Mouse (Mus musculus): Measurements from ENCODE around the gene Ces3a. TPM values are rescaled to one million over a fixed set of nuclear protein-coding genes. Genes with fewer than 3 reads are reported as not detected.
"Not testable (repeated sequence)": the region's sequence is repeated elsewhere in the genome, so short reads cannot be mapped to it uniquely, and the experiment has no call there.

Gene Ces3a
- not detected for total RNA-seq (2021)
- long read RNA-seq, experiment 1, result 0 reads
- long read RNA-seq, experiment 2, result 0 reads

- intact Hi-C loops (cut with DNase I), result no loop called here
- no peak for DNase-seq
Observed at GRCm38 (mm10) chr8:105048371-105048854, at the start of gene Ces3a. Gene Ces3a (plus strand): TSS chr8:105048601.

GRCm38 (mm10) chr8:104999183-104999582 lies 49.2 kb upstream of the Ces3a start:
- DNase-seq, result no peak
- intact Hi-C loops (cut with DNase I), result no loop called here

GRCm38 (mm10) chr8:105000586-105000985 lies 47.8 kb upstream of the Ces3a start, which contains the start of gene Ces2h:
Gene Ces2h (plus strand): TSS chr8:105000853.
- no peak for DNase-seq
- intact Hi-C loops (cut with DNase I), result no loop called here

DNA sequence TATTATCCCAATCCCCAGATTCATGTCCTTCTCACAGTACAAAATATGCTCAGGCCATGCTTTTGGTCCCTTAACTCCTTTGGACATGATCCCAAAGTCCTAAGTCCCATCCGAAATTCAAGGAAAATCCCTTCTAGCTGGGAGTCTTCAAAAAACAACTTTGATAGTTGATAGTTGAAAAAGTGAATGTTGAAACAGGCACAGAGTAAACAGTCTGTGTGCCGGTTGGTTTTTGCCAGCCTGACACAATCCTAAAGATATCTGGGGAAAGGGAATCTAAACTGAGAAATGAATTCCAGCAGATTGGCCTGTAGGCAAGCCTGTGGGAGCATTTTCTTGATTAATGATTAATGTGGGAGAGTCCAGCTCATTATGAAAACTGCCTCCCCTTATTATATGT lies 38.4 kb upstream of the Ces3a start:
- no peak for DNase-seq
- intact Hi-C loops (cut with DNase I), result no loop called here

GRCm38 (mm10) chr8:105011136-105011535 lies 37.3 kb upstream of the Ces3a start:
- peak in 1 of 2 experiments; percentile 3 for DNase-seq
- intact Hi-C loops (cut with DNase I), result no loop called here

DNA sequence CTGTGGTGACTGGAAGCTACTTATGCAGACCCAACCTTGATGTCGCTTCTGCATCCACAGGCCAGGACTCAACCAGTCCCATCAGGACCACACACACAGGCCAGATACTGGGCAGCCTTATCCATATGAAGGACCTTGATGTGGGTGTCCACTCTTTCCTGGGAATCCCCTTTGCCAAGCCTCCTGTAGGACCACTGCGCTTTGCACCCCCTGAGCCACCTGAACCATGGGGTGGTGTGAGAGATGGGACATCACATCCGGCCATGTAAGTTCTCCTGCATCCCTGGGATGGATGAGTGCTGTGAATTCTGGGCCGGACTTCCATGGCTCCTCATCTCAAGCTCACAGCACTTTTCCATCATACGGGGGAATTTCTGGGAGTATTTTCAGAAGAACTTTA lies 34.0 kb upstream of the Ces3a start:
- intact Hi-C loops (cut with DNase I), result no loop called here
- no peak for DNase-seq

DNA sequence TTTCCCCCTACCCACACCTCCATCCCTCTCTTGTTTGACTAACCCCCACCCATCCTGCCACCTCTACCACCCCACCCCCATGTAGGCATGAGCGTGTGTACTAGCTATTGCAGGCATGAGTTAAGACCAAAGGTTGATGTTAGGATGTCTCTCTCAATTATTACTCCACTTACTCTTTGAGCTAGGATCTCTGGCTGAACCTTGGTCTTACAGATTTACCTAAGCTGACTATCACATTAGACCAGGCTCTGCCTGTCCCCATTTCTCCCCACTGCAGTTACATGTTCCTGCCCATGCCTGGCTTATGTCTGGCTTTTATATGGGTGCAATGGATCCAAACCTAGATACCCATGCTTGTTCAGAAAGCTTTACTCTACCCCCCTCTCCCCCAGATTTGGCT lies 26.4 kb upstream of the Ces3a start:
- no peak for DNase-seq
- intact Hi-C loops (cut with DNase I), result no loop called here

GRCm38 (mm10) chr8:105023087-105023486 lies 25.3 kb upstream of the Ces3a start:
- intact Hi-C loops (cut with DNase I), result no loop called here
- DNase-seq, result peak in 1 of 2 experiments; percentile 3

- intact Hi-C loops (cut with DNase I), result no loop called here
- DNase-seq, result peak in 1 of 2 experiments; percentile 2
Observed at GRCm38 (mm10) chr8:105025050-105025449, 23.4 kb upstream of the Ces3a start.

GRCm38 (mm10) chr8:105043510-105043909 lies 4.9 kb upstream of the Ces3a start:
- DNase-seq, result no peak
- intact Hi-C loops (cut with DNase I), result no loop called here

DNA sequence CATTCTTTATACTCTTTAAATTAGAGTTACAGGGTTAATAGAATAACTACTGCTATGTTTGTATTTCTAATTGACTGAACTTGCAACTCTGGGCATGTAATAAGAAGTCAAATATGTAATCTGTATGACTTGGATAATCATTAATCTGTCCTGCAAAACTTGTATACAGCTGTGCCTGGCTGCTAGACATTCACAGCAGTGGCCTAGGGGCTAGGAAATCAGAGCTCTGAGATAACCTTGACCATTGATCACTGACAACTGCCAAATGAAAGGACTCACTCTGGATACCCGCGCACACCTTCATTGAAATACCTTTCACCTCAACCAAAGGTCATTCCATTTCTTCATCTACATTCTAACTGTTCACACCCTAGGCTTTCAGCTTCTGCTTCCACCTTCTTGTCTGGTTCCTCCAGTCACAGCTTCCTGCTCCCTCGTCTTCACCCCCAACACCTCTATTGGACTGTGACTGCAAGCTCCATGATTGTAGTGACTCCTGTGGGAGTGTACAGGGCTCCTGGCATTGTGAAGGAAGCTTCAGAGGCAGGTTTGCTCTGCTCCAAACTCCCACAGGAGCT lies 2.5 kb upstream of the Ces3a start:
- no peak for DNase-seq
- intact Hi-C loops (cut with DNase I), result no loop called here

GRCm38 (mm10) chr8:105056211-105056610 lies 7.8 kb downstream of the Ces3a start:
- no peak for DNase-seq
- intact Hi-C loops (cut with DNase I), result no loop called here

GRCm38 (mm10) chr8:105060056-105060455 lies 11.7 kb downstream of the Ces3a start:
- intact Hi-C loops (cut with DNase I), result no loop called here
- DNase-seq, result no peak

DNA sequence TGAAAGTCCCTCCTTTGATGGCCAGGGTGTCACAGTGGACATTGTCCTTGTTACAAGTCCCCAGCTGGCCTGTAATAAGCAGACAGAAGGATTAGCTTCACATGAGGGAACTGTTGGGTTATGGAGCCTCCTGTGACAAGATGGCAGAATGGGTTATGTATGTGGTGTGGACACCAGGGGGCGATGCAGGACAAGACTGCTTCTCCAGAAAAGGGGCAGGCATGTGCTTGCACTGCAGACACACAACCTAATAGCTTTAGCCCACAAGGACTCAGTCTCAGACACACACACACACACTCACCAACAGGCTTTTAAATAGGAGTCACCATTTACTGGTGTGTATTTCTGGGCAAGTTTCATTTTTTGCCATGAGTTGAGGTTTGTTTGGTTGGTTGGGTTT lies 18.4 kb downstream of the Ces3a start:
- intact Hi-C loops (cut with DNase I), result loop anchor here (5.0 kb wide), 1 partner anchor 151 kb away; no protein-coding TSS in a partner anchor
- peak; percentile 39 to 50 for DNase-seq

- DNase-seq, result not testable (repeated sequence)
- intact Hi-C loops (cut with DNase I), result loop anchor here (5.0 kb wide), 1 partner anchor 149 kb away; no protein-coding TSS in a partner anchor
Observed at GRCm38 (mm10) chr8:105067905-105068304, 19.5 kb downstream of the Ces3a start.

DNA sequence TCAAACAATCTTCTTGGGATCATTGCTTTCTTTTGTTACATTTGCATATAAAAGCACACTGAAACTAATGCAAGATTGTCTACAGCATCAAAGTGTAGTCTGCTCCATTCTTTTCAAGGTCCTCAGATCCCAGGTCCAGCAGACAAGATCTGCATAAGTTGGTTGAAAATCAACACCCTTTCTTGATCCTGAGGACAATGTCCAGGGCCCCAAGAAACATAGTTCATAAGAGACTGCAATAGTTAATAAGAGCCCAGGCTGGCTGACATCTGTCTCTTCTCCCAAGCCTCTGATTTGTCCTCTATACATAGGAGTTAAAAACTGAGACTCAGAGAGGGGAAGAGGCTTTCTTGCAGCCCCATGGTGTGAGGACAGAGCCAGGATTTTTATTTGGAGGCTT lies 20.6 kb downstream of the Ces3a start:
- intact Hi-C loops (cut with DNase I), result loop anchor here (5.0 kb wide), 1 partner anchor 148 kb away; no protein-coding TSS in a partner anchor
- DNase-seq, result no peak

- intact Hi-C loops (cut with DNase I), result no loop called here
- no peak for DNase-seq
Observed at GRCm38 (mm10) chr8:105076601-105077000, 28.2 kb downstream of the Ces3a start.

GRCm38 (mm10) chr8:105077071-105077470 lies 28.7 kb downstream of the Ces3a start:
- DNase-seq, result no peak
- intact Hi-C loops (cut with DNase I), result no loop called here

DNA sequence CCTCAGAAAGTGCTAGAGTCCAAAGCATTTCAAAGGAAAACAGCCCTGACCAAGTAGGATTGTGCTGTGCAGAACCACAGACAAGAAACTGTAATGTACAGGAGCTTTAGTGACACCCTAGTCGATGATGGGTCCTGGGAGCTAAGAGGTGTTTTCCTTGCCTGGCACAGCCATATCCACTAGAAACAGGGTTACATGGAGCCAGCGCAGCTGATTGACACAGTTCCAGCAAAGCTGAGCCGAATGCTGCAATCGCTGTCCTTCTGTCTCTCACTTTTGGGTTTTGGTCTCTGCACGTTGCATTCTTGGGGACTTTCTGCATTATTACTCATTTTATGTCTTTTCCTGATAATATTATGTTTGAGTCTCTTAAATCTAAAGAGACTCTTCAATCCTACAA lies 30.2 kb downstream of the Ces3a start:
- no peak for DNase-seq
- intact Hi-C loops (cut with DNase I), result no loop called here

DNA sequence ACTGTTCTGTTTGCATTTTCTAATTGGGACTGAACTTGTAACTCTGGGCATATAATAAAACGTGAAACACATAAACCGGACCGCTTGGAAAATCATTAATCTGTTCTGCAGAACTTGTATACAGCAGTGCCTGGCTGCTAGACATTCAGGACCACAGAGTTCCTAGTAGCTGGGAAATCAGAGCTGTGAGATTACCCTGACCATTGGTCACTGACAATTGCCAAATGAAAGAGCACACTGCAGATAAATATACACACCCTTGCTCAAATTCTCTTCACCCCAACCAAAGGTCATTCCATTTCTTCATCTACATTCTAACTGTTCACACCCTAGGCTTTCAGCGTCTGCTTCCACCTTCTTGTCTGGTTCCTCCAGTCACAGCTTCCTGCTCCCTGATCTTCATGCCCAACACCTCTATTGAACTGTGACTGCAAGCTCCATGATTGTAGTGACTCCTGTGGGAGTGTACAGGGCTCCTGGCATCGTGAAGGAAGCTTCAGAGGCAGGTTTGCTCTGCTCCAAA lies 32.5 kb downstream of the Ces3a start:
- intact Hi-C loops (cut with DNase I), result no loop called here

GRCm38 (mm10) chr8:105083449-105084050 lies 35.1 kb downstream of the Ces3a start, which contains the start of gene Ces3b:
Gene Ces3b (plus strand): TSS chr8:105083753.
- DNase-seq, result peak in 1 of 2 experiments; percentile 4
- intact Hi-C loops (cut with DNase I), result no loop called here

More for the DNA sequence above, 32.5 kb downstream of the Ces3a start:
- no peak for DNase-seq

GRCm38 (mm10) chr8:105088166-105088565 lies 39.8 kb downstream of the Ces3a start:
- DNase-seq; intact Hi-C loops (cut with DNase I): not testable (repeated sequence)
